Mouse (Mus musculus) heart, adult 8-10 months (tissue): ENCODE measurements at regions not wholly inside any gene's neighbourhood (a gene's known extent, or its start where the extent isn't known, plus 50 kb on each side); places are given as distances from the start of the nearest gene placed in this dataset.

Source experiments
- DNase-seq: peaks from one replicate; pipeline ENCODE4 v3.0.0; 2022; ENCODE audit warnings: low spot score

GRCm38 (mm10) chr14:103458340-103458739 is 54.8 kb upstream of the Scel start:
- no peak for DNase-seq

GRCm38 (mm10) chr14:103456106-103456505 is 57.0 kb upstream of the Scel start:
- DNase-seq, result no peak

- DNase-seq, result no peak
These were observed 62.4 kb upstream of the Scel start for GRCm38 (mm10) chr14:103450756-103451155.

GRCm38 (mm10) chr14:103449447-103449846 is 63.7 kb upstream of the Scel start:
- DNase-seq, result no peak

- no peak for DNase-seq
These were observed 64.1 kb upstream of the Scel start for GRCm38 (mm10) chr14:103449033-103449432.

GRCm38 (mm10) chr14:103446671-103447070 is 66.5 kb upstream of the Scel start:
- DNase-seq, result no peak

GRCm38 (mm10) chr14:103441454-103442065 is 71.6 kb upstream of the Scel start:
- DNase-seq, result no peak

GRCm38 (mm10) chr14:103440243-103440642 is 72.9 kb upstream of the Scel start:
- DNase-seq, result no peak

GRCm38 (mm10) chr14:103434218-103434617 is 78.9 kb upstream of the Scel start:
- DNase-seq, result no peak

- DNase-seq, result no peak
These were observed 80.0 kb upstream of the Scel start for GRCm38 (mm10) chr14:103433106-103433505.

GRCm38 (mm10) chr14:103427873-103428272 is 81.3 kb upstream of the Mycbp2 start:
- DNase-seq, result no peak

GRCm38 (mm10) chr14:103421305-103421822 is 74.8 kb upstream of the Mycbp2 start:
- peak; percentile 13 for DNase-seq

- DNase-seq, result no peak
These were observed 70.8 kb upstream of the Mycbp2 start for GRCm38 (mm10) chr14:103417110-103418061.

GRCm38 (mm10) chr14:103404611-103405010 is 58.0 kb upstream of the Mycbp2 start:
- no peak for DNase-seq

- DNase-seq, result no peak
These were observed 56.4 kb upstream of the Mycbp2 start for GRCm38 (mm10) chr14:103403054-103403453.

GRCm38 (mm10) chr14:103401983-103402382 is 55.4 kb upstream of the Mycbp2 start:
- no peak for DNase-seq

GRCm38 (mm10) chr14:103401280-103401679 is 54.7 kb upstream of the Mycbp2 start:
- DNase-seq, result no peak

GRCm38 (mm10) chr14:103398401-103398800 is 51.8 kb upstream of the Mycbp2 start:
- DNase-seq, result no peak
